Mouse (Mus musculus): Measurements from ENCODE around the gene Tnfrsf9.

DNA sequence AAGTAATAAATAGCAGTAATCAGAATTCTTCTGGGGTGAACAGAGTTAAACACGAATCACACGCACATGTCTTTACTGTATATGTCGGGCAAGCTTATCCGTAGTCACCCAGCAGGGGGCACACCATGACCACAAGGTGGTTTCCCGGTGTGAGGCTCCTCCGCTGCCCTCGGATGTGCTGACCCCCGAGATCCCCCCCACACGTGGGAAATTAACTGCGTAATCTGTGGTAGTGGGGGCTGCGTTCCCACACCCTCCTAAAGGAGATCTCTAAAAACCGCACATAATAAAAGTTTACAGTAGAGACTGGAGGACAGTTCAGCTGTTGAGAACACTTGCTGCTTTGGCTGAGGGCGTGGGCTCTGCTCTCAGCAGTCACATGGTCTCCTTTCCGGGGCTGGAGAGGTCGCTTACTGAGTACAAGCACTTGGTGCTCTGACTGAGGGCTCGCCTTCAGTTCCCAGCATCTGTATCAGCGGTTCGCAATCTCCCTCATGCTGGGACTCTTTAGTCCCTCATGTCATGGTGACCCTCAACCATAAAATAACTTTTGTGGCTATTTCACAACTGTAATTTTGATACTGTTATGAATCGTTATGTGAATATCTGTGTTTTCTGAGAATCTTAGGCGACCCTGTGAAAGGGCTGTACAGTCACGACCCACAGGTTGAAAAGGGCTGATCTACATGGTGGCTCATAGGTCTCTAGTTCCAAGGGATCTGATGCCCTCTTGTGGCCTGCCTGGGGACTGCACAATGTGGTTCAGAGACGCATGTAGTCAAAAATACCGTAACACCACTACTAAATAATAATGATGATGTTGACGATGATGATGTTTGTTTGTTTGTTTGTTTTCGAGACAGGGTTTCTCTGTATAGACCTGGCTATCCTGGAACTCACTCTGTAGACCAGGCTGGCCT is 50.5 kb downstream of the Tnfrsf9 start:
- peak; percentile 92 for TF ChIP-seq CTCF (IDR thresholded peaks at IDR 0.05; ENCODE audit: insufficient read depth, low read length)
- no peak for TF ChIP-seq POLR2A (IDR thresholded peaks at IDR 0.05; ENCODE audit: borderline replicate concordance, extremely low read depth, low read depth, low read length)

Measured in lung, adult 2 months (tissue).